Mouse (Mus musculus) adrenal gland, postnatal 36 days (tissue): ENCODE measurements around the gene Pthlh. TPM values are rescaled to one million over a fixed set of nuclear protein-coding genes. Genes with fewer than 3 reads are reported as not detected.
"Not testable (repeated sequence)": the region's sequence is repeated elsewhere in the genome, so short reads cannot be mapped to it uniquely, and the experiment has no call there.

Experiments used
- DNase-seq, 2 experiments: peaks; one replicate each; pipeline ENCODE4 v3.0.0; 2021; ENCODE audit warnings: mixed read lengths in 1 of 2
- long read RNA-seq, 2 experiments: library from polyadenylated mRNA; stranded (forward); transcript quantifications; one replicate each; pipeline ENCODE4 v2.0.0; 2021; ENCODE audit warnings: borderline sequencing depth in 2 of 2
- total RNA-seq, 2 experiments: library from RNA; stranded (reverse); gene quantifications; 2 replicates each; pipeline ENCODE4 v1.2.3; 2021

Pthlh gene
- total RNA-seq, result 1 to 10 TPM in 1 of 2 experiments, not detected in 1; 2.2 TPM
- long read RNA-seq, experiment 1, result 0 reads
- long read RNA-seq, experiment 2, result 0 reads

- peak; percentile 72 to 79 for DNase-seq
Measured at GRCm38 (mm10) chr6:147263587-147264565, at the start of gene Pthlh. Gene Pthlh, minus strand, starts transcription at chr6:147264183.

- DNase-seq, result no peak
Measured at GRCm38 (mm10) chr6:147313331-147313730, 49.3 kb upstream of the Pthlh start.

DNA sequence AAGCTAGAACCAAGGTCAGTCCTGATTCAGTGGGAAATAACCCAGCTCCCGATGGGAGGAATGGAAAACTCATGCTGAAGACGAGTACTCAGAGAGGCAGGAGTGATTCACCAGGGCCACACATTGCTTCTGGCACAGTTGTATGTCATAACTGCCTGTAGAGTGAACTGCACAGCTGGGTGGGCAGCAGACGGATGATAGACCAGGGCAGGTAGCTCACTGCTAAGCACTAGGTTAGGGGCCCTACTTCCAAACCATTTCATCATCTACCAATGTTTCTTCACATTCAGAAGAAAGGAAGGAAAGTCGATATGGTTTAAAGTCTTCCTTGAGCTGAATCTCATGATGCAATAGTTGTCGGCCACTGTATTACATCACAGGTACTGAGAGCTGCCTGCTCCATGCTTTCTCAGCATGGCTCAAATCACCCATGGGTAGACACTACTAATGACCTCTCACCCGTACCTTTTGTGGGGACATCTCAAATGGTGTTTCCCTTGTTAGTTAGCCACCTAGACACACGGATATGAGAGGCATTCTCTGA, 46.5 kb upstream of the Pthlh start:
- DNase-seq, result peak; percentile 1 to 5

DNA sequence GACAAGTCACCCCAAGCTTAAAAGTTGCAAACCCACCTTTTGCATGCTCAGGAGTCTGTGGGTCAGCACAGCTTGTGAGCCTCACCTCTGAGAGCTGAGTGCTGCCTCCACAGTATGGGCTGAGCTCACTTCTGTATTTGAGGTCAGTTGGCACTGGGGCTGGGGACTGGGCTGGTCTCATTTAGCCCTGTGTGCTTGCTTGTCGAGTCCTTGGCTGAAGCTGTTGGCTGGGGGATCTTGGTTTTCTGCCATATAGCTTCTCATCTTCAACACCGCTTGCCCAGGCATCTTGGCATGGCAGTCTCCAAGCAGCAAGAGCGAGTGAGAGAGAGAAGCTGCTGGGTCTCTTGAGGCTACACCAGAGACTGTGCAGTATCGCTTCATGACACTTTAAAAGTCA, 46.1 kb upstream of the Pthlh start:
- peak in 1 of 2 experiments; percentile 4 for DNase-seq

DNA sequence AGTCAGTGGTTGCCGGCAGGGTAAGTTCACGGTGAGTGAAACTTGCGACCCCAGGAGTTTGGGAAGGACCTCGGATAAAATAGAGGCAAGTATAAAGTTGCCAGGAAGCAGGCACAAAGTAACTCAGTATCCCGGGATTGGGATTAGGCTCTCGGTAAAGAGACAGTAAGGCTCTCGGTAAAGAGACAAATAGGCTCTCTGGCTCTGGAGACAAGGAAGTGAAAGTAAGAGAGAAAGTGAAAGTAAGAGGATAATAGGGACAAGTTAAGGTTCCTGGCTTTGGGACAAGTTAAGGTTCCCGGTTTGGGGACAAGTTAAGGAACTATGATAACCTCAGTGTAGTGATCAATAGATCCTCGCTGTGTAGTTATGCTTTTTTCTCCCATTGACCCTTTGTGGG, 40.3 kb upstream of the Pthlh start:
- DNase-seq, result not testable (repeated sequence)

GRCm38 (mm10) chr6:147299607-147300006, 35.6 kb upstream of the Pthlh start:
- DNase-seq, result no peak

DNA sequence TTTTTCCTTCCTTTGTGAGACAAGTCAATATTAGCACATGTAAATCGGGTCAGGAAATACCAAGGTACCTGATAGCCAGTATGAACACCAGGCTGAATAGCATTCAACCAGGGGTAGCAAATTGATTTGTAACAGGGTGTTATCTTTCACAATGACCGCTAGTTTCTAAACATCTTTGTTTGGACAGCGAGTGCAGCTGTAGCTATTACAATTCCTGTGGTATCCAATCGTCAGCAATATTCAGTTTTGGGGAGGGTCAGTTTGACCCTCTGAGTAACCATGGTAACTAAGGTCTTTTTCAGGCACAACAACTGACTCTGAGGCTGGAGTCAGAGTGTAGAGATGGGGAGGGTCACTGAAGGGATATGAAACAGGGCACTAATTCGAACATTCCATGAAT, 15.3 kb upstream of the Pthlh start:
- no peak for DNase-seq

DNA sequence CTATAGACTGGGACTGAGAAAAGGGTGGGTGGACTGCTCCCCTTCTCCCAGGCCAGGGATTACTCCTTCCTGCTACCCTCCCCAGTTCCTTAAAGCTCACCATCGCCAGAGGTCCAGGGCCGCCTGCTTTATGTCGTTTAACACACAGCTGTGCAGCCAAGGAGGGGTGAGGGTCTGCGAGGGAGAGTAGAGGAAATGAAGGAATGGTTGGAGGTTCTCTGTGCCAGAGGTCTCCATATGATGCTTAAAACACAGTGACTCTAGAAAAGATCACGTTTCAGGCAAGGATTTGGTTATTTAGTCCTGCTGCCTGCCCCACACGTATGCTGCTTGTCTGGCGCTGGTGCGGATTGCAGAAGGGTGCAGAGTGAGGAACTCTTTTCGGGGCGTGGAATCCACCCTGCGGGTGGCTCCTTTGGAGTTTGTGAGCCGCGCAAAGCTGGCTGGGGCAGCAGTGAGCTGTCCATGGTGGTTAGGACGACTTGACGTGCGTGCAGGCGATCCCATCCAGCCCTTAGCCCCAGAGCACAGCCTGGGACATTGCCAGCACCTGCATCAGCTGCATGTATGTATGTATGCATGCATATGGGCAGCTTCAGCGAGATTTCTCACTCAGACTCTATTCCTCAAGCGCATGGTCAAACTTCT, 4.3 kb upstream of the Pthlh start:
- peak; percentile 53 to 68 for DNase-seq

- DNase-seq, result no peak
Measured at GRCm38 (mm10) chr6:147266466-147266865, 2.5 kb upstream of the Pthlh start.

DNA sequence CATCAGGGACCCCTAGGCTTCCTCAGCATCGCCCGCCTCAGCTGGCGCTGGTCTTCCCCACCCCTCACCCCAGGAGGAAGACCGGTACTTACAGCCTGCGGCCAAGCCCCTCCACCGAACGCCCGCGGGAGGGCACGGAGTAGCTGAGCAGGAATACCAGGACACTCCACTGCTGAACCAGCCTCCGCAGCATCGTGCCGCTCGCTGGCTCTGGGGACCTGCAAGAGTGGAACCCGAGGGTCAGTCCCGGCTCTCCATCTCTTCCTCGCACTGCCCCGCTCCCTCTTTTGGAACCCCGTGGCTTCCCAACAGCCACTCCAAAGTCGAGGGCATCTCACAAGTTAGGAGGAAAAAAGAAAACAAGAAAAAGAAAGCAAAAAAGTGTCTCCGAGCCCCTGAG, 805 bp downstream of the Pthlh start:
- DNase-seq, result peak; percentile 26 to 27

GRCm38 (mm10) chr6:147261616-147262015, 2.4 kb downstream of the Pthlh start:
- DNase-seq, result no peak

- DNase-seq, result no peak
Measured at GRCm38 (mm10) chr6:147260766-147261165, 3.2 kb downstream of the Pthlh start.

- no peak for DNase-seq
Measured at GRCm38 (mm10) chr6:147247782-147248181, 16.2 kb downstream of the Pthlh start.

- no peak for DNase-seq
Measured at GRCm38 (mm10) chr6:147244294-147244693, 19.7 kb downstream of the Pthlh start.

GRCm38 (mm10) chr6:147243655-147244054, 20.3 kb downstream of the Pthlh start:
- peak; percentile 38 to 67 for DNase-seq

GRCm38 (mm10) chr6:147241541-147241940, 22.4 kb downstream of the Pthlh start:
- DNase-seq, result peak; percentile 12 to 16

- DNase-seq, result peak; percentile 67 to 76
Measured at GRCm38 (mm10) chr6:147240203-147240804, 23.7 kb downstream of the Pthlh start.

GRCm38 (mm10) chr6:147226696-147227095, 37.3 kb downstream of the Pthlh start:
- no peak for DNase-seq

DNA sequence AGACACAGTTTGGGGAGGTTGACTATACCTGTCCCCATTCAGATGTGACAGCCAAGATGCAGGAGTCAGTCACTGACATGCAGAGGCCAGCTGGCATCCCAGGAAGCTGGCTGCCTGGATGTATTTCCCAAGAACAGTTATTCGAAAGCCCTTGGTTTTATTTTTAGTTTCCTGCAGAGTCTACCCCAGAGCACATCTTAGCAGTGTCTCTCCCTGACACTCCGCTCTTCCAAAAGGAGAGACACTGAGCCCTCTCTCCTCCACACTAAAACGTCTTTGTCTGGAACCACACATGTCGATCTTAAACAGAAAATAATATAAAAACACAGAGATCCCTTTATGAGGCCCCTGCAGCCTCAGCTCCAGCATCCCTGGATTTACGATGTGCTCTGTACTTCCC, 44.9 kb downstream of the Pthlh start:
- DNase-seq, result no peak

DNA sequence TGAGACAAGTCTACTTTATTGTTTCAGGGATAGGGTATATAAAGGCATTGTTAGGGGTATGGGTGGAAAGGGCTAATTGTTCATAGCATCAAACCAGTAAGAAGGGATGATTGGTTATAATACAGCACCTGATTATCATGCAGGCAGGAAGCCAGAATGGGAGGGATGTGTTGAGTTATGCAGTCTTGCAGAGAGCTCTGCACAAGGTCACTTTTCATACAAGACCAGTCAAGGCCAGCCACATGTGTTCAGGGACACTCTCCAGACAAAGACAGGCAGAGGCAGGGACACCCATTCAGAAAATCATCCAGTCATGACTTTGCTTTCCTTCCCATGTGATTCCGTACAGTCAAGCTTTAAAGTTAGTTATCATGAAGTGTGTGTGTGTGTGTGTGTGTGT, 47.8 kb downstream of the Pthlh start:
- DNase-seq, result peak; percentile 65 to 74

GRCm38 (mm10) chr6:147207821-147208330, 56.1 kb downstream of the Pthlh start:
- peak; percentile 20 to 41 for DNase-seq
